Mouse (Mus musculus) left cerebral cortex, adult 11 months (tissue): ENCODE measurements at regions not wholly inside any gene's neighbourhood (a gene's known extent, or its start where the extent isn't known, plus 50 kb on each side); places are given as distances from the start of the nearest gene placed in this dataset.

Experiments used
- DNase-seq: peaks from one replicate; pipeline ENCODE4 v3.0.0; 2022; ENCODE audit warnings: low spot score

GRCm38 (mm10) chr6:122394160-122394559 is 53.8 kb upstream of the Phc1 start:
- DNase-seq, result no peak

DNA sequence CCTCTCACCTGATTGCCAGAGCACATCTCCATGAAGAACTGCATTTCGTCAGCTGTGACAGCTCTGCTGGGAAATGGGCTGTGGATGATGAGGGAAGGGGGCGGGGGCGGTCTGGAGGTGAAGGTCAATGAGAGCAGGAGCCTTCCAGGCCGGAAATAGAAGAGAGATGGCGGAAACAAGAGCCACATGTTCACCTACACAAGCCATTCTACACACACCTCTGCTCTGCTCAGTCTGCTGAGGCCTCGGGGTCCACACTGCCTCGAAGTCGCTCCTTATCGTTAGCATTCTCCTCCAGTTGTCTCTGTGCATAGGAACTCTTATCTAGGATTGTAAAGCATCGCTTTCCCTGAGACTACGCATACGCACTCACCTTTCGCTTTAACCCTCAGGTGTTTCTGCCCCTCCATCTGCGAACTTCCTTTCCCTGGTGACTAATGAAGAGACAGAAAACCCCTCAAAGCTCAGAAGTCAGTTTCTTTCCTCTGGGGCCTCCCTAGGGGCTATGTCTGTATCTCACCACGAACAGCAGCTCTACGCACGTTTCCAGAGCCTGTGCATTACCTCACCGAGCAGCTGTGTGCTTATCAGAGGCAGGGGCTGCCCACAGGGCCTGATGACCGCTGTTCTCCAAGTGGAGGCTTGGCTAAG is 53.0 kb upstream of the Phc1 start:
- DNase-seq, result no peak

DNA sequence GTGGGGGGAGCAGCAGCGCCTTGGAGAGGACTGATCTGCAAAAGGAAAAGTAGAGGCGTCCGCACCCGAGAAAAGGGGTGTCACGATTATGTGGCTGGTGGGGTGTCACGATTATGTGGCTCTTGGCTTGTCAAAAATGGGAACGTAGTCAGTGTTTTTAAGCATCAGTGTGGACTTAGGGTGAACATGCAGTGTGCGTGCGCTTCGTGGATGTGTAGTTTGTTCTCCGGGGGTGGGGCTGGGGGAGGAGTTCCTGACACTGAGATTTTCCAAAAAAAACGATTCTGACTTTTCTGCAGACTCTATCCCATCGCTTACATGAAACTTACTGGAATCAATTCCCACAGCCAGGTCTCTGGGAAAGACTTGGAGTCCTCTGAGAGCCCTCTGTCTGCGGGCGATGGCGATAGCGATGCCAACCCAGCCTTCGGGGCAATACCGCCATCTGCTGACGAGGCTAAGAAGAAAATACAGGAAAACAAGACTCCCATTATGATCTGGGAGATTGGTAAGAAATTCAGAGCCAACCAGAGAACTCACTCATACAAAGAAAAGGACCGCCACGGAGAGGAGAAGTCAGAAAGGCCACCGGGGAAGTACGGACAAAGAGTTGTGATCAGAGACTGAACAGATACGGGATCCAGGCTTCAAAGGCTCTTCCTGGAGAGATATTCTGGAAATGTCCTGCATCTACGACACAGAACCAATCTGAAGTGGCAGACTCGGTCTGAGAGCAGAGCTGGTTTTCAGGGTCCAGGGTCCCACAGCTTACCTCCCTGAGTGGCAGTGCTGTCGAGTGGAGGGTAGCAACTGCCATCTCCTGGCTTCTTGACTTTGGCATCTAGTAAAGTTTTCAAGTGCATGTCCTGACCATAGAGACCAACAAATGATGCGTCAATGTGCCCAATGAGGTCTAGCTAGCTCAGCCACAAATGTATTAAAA is 51.6 kb upstream of the Phc1 start:
- peak; percentile 47 for DNase-seq

- no peak for DNase-seq
These were observed 50.8 kb upstream of the Phc1 start for GRCm38 (mm10) chr6:122391126-122391525.

GRCm38 (mm10) chr6:122390720-122391119 is 50.4 kb upstream of the Phc1 start:
- DNase-seq, result no peak
